Mouse (Mus musculus): ENCODE data around the gene Pdap1. TPM values are rescaled to one million over a fixed set of nuclear protein-coding genes. Genes with fewer than 3 reads are reported as not detected.
A peak's percentile ranks its signal among the peaks of the same experiment; 100 is the strongest.
"Not testable (repeated sequence)": the region's sequence is repeated elsewhere in the genome, so short reads cannot be mapped to it uniquely, and the experiment has no call there.

The Pdap1 gene
- polyA plus RNA-seq, 1 experiment from 2014 or later, result 131 TPM

DNA sequence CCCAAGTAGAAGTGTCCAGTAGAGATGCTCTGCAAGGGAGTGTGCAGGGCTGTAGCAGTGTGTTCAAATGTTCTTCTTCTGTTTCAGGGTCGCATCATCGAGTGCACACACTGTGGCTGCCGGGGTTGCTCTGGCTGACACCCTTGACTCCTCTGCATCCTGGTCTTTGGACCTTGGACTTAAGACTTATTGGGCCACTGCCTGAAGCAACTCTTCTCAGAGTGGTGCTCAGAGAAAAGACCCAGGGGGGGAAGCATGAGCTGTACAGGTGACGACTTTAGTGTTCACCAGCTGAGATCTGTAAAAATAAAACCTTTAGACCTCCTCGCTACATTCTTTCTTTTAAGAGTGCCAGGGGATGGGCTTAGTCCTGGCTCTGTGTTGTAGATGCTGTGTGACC lies 7.7 kb upstream of the Pdap1 start:
- no peak overlapping the region for H3K4me3 ChIP-seq

DNA sequence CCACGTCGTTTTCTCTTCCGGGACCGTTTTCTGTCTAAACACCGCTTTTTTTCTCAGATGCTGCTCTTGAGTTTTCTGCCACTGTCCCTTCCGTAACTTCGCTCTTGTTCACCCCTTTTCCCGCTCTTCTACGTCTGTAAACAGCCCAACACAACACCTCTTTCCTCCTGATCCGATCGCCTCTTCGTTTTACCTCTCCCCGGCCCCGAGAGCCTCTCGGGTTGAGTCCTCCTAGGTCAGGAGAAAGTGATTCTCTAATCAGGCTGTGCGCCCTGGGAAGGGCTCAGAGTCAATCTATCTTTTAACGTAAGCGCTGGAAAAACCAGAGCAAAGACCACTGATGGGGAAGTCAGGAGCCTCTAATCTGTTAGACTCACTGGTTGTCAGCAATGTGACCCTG lies 573 bp upstream of the Pdap1 start:
- Histone ChIP-seq H3K27ac (replicated peaks) (peak overlapping the region; percentile 82), H3K27me3 (no peaks in the 10 kb centered on the region), H3K4me3 (peak overlapping the region; percentile 94), H3K9me3 (no peaks in the 10 kb centered on the region), H3K9ac (replicated peaks) (peak overlapping the region; percentile 91), H3K4me2 (replicated peaks) (peak overlapping the region; percentile 93), H3K4me1 (peaks cover 27% of the 10 kb centered on the region), H3K36me3 (peaks cover 60% of the 10 kb centered on the region)
- under 1% methylated on average over 18 of the region's 18 CpGs for WGBS
- ATAC-seq (ENCODE audit: low FRiP score, low read depth), result no peak

More for the DNA sequence above, 7.7 kb upstream of the Pdap1 start:
- Histone ChIP-seq H3K36me3 (peaks cover 98% of the 10 kb centered on the region), H3K4me1 (no peaks in the 10 kb centered on the region), H3K9me3 (no peaks in the 10 kb centered on the region), H3K4me2 (replicated peaks) (no peak overlapping the region), H3K27me3 (no peaks in the 10 kb centered on the region), H3K27ac (replicated peaks) (no peak overlapping the region), H3K9ac (replicated peaks) (no peak overlapping the region)
- 92% methylated on average over 5 of the region's 5 CpGs for WGBS
- ATAC-seq (ENCODE audit: low FRiP score, low read depth), result no peak

DNA sequence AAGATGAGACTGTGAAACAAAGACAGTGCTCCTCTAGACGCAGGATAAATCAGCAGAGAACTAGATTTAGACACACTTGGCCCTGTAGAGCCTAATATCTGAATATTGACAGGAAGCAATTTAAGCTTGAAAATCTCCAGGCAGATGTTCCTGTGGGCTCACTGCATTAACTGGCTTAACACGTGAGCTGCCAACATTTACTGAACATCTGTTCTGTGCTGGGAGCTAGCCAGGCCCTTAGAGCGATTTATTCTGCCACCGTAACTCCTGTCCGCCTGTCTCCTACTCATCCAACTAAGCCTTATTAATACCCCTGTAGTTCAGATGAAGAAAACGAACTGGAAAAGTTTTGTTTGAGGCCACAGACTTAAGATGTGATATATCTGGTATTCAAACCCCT lies 1.2 kb downstream of the Pdap1 start:
- H3K4me3 ChIP-seq, result peak overlapping the region; percentile 94
- H3K27ac ChIP-seq (replicated peaks), result no peak overlapping the region
- H3K36me3 ChIP-seq, result peaks cover 58% of the 10 kb centered on the region
- WGBS, result 19% methylated on average over 6 of the region's 6 CpGs
- peaks cover 27% of the 10 kb centered on the region for H3K4me1 ChIP-seq
- H3K9me3 ChIP-seq, result no peaks in the 10 kb centered on the region
- H3K4me2 ChIP-seq (replicated peaks), result peak overlapping the region; percentile 93
- H3K9ac ChIP-seq (replicated peaks), result peak overlapping the region; percentile 91
- no peak for ATAC-seq (ENCODE audit: low FRiP score, low read depth)
- no peaks in the 10 kb centered on the region for H3K27me3 ChIP-seq

GRCm38 (mm10) chr5:145133275-145133674 lies 6.8 kb downstream of the Pdap1 start:
- H3K36me3 ChIP-seq, result peaks cover 89% of the 10 kb centered on the region
- H3K9me3 ChIP-seq; H3K27me3 ChIP-seq; H3K9ac ChIP-seq (replicated peaks); H3K4me3 ChIP-seq; H3K4me2 ChIP-seq (replicated peaks); ATAC-seq (ENCODE audit: low FRiP score, low read depth); H3K4me1 ChIP-seq; H3K27ac ChIP-seq (replicated peaks): not testable (repeated sequence)
- 88% methylated on average over 6 of the region's 6 CpGs for WGBS

GRCm38 (mm10) chr5:145130995-145131394 lies 9.0 kb downstream of the Pdap1 start:
- H3K9me3 ChIP-seq, result no peaks in the 10 kb centered on the region
- no peak overlapping the region for H3K4me2 ChIP-seq (replicated peaks)
- H3K4me3 ChIP-seq, result no peak overlapping the region
- no peak for ATAC-seq (ENCODE audit: low FRiP score, low read depth)
- no peak overlapping the region for H3K9ac ChIP-seq (replicated peaks)
- no peaks in the 10 kb centered on the region for H3K27me3 ChIP-seq
- H3K27ac ChIP-seq (replicated peaks), result no peak overlapping the region
- H3K4me1 ChIP-seq, result no peaks in the 10 kb centered on the region
- 95% methylated on average over 3 of the region's 3 CpGs for WGBS
- peaks cover 93% of the 10 kb centered on the region for H3K36me3 ChIP-seq

- Histone ChIP-seq H3K27ac (replicated peaks) (no peak overlapping the region), H3K9ac (replicated peaks) (no peak overlapping the region), H3K9me3 (no peaks in the 10 kb centered on the region), H3K4me1 (no peaks in the 10 kb centered on the region), H3K4me2 (replicated peaks) (no peak overlapping the region), H3K4me3 (no peak overlapping the region), H3K36me3 (peaks cover 92% of the 10 kb centered on the region), H3K27me3 (no peaks in the 10 kb centered on the region)
- 92% methylated on average over 11 of the region's 11 CpGs for WGBS
- no peak for ATAC-seq (ENCODE audit: low FRiP score, low read depth)
Measured at GRCm38 (mm10) chr5:145130191-145130590, 9.8 kb downstream of the Pdap1 start.

- not testable (repeated sequence) for H3K4me1 ChIP-seq; ATAC-seq (ENCODE audit: low FRiP score, low read depth); H3K27me3 ChIP-seq; H3K9ac ChIP-seq (replicated peaks); H3K4me3 ChIP-seq; H3K27ac ChIP-seq (replicated peaks); H3K4me2 ChIP-seq (replicated peaks); H3K9me3 ChIP-seq
- 89% methylated on average over 6 of the region's 6 CpGs for WGBS
- peaks cover 92% of the 10 kb centered on the region for H3K36me3 ChIP-seq
Measured at GRCm38 (mm10) chr5:145129773-145130172, 10.3 kb downstream of the Pdap1 start.

DNA sequence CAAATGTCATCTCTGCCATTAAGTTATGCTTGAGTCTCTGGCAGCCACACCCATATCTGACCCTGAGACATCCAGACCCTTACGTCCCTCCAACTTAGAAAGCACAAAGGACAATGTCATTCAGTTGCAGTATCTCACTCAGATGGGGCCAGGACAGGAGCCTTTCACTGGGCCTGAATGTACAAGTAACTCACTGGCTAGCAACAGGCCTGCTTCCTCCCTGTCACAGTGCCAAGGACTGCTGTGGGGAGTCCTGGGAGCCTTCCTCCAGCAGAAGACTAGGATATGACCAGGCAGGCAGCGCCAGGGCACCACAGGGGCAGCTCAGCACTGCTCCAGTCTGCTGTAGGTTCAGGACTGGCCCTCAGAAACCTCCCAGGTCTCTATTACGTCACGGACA lies 10.9 kb downstream of the Pdap1 start:
- Histone ChIP-seq H3K36me3 (peaks cover 92% of the 10 kb centered on the region), H3K4me1 (no peaks in the 10 kb centered on the region), H3K27me3 (no peaks in the 10 kb centered on the region), H3K27ac (replicated peaks) (no peak overlapping the region), H3K9me3 (no peaks in the 10 kb centered on the region), H3K4me2 (replicated peaks) (no peak overlapping the region), H3K4me3 (no peak overlapping the region), H3K9ac (replicated peaks) (no peak overlapping the region)
- no peak for ATAC-seq (ENCODE audit: low FRiP score, low read depth)
- WGBS, result 92% methylated on average over 4 of the region's 4 CpGs

DNA sequence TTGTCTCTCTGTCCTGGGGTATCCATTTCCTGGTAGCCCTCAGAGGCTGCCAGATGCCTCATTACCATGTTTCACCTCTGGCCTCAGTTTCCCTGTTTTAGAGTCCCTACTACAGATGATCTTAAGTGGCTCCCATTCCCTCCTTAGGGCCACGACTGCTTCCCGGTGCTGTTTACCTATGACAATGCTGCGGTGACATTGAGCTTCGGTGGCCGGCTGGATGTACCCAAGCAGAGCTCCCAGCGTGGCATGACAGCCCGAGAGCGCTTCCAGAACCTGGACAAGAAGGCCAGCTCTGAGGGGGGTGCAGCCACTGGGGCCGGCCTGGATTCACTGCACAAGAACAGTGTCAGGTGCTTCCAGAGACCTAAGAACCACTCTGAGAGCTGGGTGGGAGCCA lies 13.5 kb downstream of the Pdap1 start:
- Histone ChIP-seq H3K36me3 (peaks cover 80% of the 10 kb centered on the region), H3K9me3 (no peaks in the 10 kb centered on the region), H3K4me2 (replicated peaks) (no peak overlapping the region), H3K4me1 (no peaks in the 10 kb centered on the region), H3K4me3 (no peak overlapping the region), H3K9ac (replicated peaks) (no peak overlapping the region), H3K27ac (replicated peaks) (no peak overlapping the region), H3K27me3 (no peaks in the 10 kb centered on the region)
- 96% methylated on average over 9 of the region's 9 CpGs for WGBS
- ATAC-seq (ENCODE audit: low FRiP score, low read depth), result no peak

- Histone ChIP-seq H3K4me3 (no peak overlapping the region), H3K9ac (replicated peaks) (no peak overlapping the region), H3K36me3 (peaks cover 48% of the 10 kb centered on the region), H3K27me3 (no peaks in the 10 kb centered on the region), H3K4me2 (replicated peaks) (no peak overlapping the region), H3K9me3 (no peaks in the 10 kb centered on the region), H3K4me1 (no peaks in the 10 kb centered on the region), H3K27ac (replicated peaks) (no peak overlapping the region)
- 93% methylated on average over 19 of the region's 19 CpGs for WGBS
- no peak for ATAC-seq (ENCODE audit: low FRiP score, low read depth)
Measured at GRCm38 (mm10) chr5:145123396-145123795, 16.6 kb downstream of the Pdap1 start.

DNA sequence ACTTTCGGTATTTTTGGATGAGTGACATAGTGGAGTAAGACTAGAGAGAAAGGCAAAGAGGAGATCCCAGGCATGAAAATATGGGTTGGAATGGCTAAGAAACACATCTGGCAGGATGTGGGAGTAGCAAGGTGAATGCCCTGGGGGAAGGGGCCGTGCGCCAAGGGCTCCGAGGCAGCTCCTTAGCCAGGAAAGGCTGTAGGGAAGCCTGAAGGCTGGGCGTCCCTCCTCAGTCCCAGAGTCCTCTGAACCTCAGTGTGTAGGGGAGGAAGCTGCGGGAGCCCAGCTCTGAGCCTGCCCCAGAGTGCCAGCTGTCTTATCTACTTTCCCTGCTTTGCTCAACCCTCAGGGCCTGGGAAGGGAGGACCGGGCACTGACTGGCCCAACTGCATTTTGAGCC lies 19.1 kb downstream of the Pdap1 start:
- no peak for ATAC-seq (ENCODE audit: low FRiP score, low read depth)
- Histone ChIP-seq H3K9me3 (no peaks in the 10 kb centered on the region), H3K36me3 (peaks cover 25% of the 10 kb centered on the region), H3K4me1 (no peaks in the 10 kb centered on the region), H3K27me3 (no peaks in the 10 kb centered on the region), H3K9ac (replicated peaks) (no peak overlapping the region), H3K4me2 (replicated peaks) (no peak overlapping the region), H3K4me3 (no peak overlapping the region), H3K27ac (replicated peaks) (no peak overlapping the region)
- WGBS, result 84% methylated on average over 7 of the region's 7 CpGs

GRCm38 (mm10) chr5:145119385-145119784 lies 20.7 kb downstream of the Pdap1 start:
- no peaks in the 10 kb centered on the region for H3K9me3 ChIP-seq
- no peak overlapping the region for H3K27ac ChIP-seq (replicated peaks)
- H3K27me3 ChIP-seq, result peaks cover 9% of the 10 kb centered on the region
- H3K9ac ChIP-seq (replicated peaks), result no peak overlapping the region
- H3K4me1 ChIP-seq, result peaks cover 6% of the 10 kb centered on the region
- H3K4me3 ChIP-seq, result no peak overlapping the region
- no peak overlapping the region for H3K4me2 ChIP-seq (replicated peaks)
- ATAC-seq (ENCODE audit: low FRiP score, low read depth), result no peak
- peaks cover 16% of the 10 kb centered on the region for H3K36me3 ChIP-seq
- 82% methylated on average over 2 of the region's 2 CpGs for WGBS

GRCm38 (mm10) chr5:145118461-145118860 lies 21.6 kb downstream of the Pdap1 start:
- Histone ChIP-seq H3K9me3 (no peaks in the 10 kb centered on the region), H3K27me3 (peaks cover 18% of the 10 kb centered on the region), H3K36me3 (peaks cover 7% of the 10 kb centered on the region), H3K4me2 (replicated peaks) (no peak overlapping the region), H3K9ac (replicated peaks) (no peak overlapping the region), H3K4me3 (no peak overlapping the region), H3K4me1 (peaks cover 12% of the 10 kb centered on the region), H3K27ac (replicated peaks) (no peak overlapping the region)
- WGBS, result 90% methylated on average over 5 of the region's 5 CpGs
- ATAC-seq (ENCODE audit: low FRiP score, low read depth), result no peak

Data from midbrain, embryonic 12.5 days (tissue).